Mouse (Mus musculus): ENCODE data around the gene Pqlc3.

Pqlc3 gene

DNA sequence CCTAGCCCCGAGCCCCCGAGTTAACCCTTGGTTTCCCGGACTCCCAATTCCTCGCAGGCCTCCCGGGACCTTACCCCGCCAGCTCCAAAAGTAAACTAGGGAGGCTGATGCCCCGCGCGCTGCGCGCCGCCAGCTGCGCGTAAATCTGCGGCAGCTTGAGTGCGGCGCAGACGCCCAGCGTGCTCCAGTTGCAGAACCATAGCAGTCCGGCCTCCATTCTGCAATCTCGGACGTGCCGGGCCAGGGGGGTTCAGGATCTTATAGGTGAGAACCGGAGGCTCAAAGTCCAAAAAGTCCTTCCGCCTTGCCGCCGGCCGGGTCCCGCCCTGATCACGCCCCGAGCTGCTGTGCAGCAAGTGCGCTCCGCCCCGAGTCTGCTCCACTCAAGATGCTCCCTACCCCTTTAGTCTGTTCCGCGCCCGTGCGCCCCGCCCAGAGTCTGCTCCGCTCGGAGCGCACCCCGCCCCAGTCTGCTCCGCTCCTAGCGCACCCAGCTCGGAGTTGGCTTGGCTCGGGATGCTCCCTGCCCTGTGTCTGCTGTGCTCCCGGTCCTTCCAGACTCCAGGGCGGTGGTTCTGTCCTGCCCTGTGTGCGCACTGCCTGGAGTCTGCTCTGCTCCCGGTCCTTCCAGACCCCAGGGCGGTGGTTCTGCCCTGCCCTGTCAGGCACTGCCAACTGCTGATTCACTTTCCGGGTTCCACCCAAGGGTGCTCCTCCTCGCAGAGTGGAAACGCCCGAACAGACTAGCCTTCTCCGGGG lies at the start of gene Pqlc3:
TSS of gene Pqlc3 (minus strand) at position 670 of the 759 bp plus-strand sequence.
- TF ChIP-seq NANOG (IDR thresholded peaks at IDR 0.05; ENCODE audit: borderline replicate concordance, low read length): no peak

DNA sequence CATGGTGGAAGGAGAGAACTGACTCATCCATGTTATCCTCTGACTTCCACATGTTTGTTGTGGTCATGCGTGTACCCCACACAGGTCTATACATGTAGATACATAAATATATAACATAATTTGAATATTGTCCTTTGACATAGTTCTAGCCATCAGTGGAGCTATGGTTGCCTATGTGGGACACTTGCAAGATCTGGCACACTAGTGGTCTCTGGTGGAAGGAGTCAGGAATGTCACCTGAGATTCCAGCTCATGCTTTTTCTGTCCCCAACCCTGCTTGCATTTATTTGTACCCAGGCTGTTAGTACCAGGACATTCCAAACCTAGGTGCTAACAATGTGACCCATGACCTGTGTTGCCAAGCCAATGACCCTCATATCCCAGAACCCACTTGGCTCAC lies 49.6 kb upstream of the Pqlc3 start:
- no peaks in the 10 kb centered on the region for H3K9me3 ChIP-seq (ENCODE audit: low read length)
- no peaks in the 10 kb centered on the region for H3K36me3 ChIP-seq (ENCODE audit: insufficient read depth, low read length)
- no peak overlapping the region for H3K4me3 ChIP-seq (replicated peaks; ENCODE audit: low read length)
- no peak for TF ChIP-seq POU5F1 (IDR thresholded peaks at IDR 0.05; ENCODE audit: borderline replicate concordance, low read length)
- TF ChIP-seq NANOG (IDR thresholded peaks at IDR 0.05; ENCODE audit: borderline replicate concordance, low read length): no peak
- no peak for TF ChIP-seq CTCF (conservative IDR thresholded peaks at IDR 0.05; ENCODE audit: low read length)
- H3K4me1 ChIP-seq (replicated peaks; ENCODE audit: low read depth, low read length): no peaks in the 10 kb centered on the region
- peaks cover 13% of the 10 kb centered on the region; the same call in 1 of the 2 replicates for H3K27me3 ChIP-seq (ENCODE audit: insufficient read depth, low read length)

More for the DNA sequence above, at the start of gene Pqlc3:
- Histone ChIP-seq H3K9me3 (ENCODE audit: low read length) (no peaks in the 10 kb centered on the region), H3K4me1 (replicated peaks; ENCODE audit: low read depth, low read length) (peaks cover 39% of the 10 kb centered on the region), H3K36me3 (ENCODE audit: insufficient read depth, low read length) (peaks cover 32% of the 10 kb centered on the region), H3K4me3 (replicated peaks; ENCODE audit: low read length) (peak within 1 kb of the TSS; percentile 88), H3K27me3 (ENCODE audit: insufficient read depth, low read length) (no peaks in the 10 kb centered on the region)

DNA sequence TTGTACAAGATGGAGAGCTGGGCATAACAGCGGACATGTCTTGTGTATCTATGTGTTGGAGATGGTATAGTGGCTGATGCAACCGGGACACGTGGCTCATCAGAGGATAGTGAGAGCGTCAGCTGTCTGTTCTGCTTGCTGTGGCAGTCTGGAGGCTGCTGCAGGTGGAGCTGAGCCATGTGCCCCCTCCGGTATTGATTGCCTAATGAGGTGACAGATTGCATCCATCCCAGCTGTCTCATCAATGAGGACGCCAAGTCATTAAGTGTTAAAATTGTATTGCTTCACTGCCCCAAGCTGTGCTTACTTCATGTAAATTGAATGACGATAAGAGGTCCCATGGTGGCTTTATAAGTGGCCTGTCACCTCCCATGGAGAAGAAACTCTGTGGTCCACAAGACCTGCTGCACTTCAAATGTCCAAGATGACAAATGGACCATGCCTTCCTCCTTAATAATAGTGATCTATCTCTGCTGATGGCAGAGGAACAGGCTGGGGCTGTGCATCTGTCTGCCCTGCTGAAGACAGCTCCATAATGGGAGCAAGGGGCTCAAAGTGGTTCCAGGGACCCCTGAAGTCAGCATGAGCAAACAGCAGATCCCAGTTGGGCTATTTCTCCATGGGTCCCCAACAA lies 48.9 kb upstream of the Pqlc3 start:
- Histone ChIP-seq H3K9me3 (ENCODE audit: low read length) (no peaks in the 10 kb centered on the region), H3K27me3 (ENCODE audit: insufficient read depth, low read length) (peaks cover 13% of the 10 kb centered on the region; the same call in 1 of the 2 replicates), H3K4me1 (replicated peaks; ENCODE audit: low read depth, low read length) (peaks cover 5% of the 10 kb centered on the region; the same call in 1 of the 2 replicates), H3K4me3 (replicated peaks; ENCODE audit: low read length) (no peak overlapping the region), H3K36me3 (ENCODE audit: insufficient read depth, low read length) (no peaks in the 10 kb centered on the region)
- no peak for TF ChIP-seq CTCF (conservative IDR thresholded peaks at IDR 0.05; ENCODE audit: low read length)
- TF ChIP-seq POU5F1 (IDR thresholded peaks at IDR 0.05; ENCODE audit: borderline replicate concordance, low read length): no peak
- TF ChIP-seq NANOG (IDR thresholded peaks at IDR 0.05; ENCODE audit: borderline replicate concordance, low read length): no peak

DNA sequence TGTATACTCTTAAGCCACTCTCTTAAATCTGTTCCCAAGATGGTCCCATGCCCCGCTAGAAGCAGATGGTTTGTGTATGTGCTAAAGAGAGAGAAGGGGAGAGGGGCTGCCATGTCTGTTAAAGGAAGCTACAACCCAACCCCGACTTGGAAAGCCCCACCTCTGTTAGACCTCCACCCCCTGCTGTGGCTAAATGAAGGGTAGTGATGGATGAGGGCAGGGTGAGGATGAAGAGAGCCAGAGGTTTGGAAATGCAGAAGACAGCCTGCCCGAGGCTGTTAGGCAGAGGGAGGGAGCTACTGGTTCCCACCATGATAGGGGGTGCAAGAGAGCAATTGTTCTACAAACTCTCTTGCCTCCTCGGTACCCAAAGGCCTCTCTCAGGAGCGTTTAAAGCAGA lies 43.1 kb upstream of the Pqlc3 start:
- Histone ChIP-seq H3K9me3 (ENCODE audit: low read length) (no peaks in the 10 kb centered on the region), H3K4me1 (replicated peaks; ENCODE audit: low read depth, low read length) (peaks cover 23% of the 10 kb centered on the region), H3K36me3 (ENCODE audit: insufficient read depth, low read length) (no peaks in the 10 kb centered on the region), H3K4me3 (replicated peaks; ENCODE audit: low read length) (no peak overlapping the region; the same call in 1 of the 2 replicates), H3K27me3 (ENCODE audit: insufficient read depth, low read length) (0 out of 2 replicates have a peak, but pooled peaks cover 6% of the 10 kb centered on the region)
- no peak for TF ChIP-seq CTCF (conservative IDR thresholded peaks at IDR 0.05; ENCODE audit: low read length)
- TF ChIP-seq POU5F1 (IDR thresholded peaks at IDR 0.05; ENCODE audit: borderline replicate concordance, low read length): no peak
- TF ChIP-seq NANOG (IDR thresholded peaks at IDR 0.05; ENCODE audit: borderline replicate concordance, low read length): no peak

DNA sequence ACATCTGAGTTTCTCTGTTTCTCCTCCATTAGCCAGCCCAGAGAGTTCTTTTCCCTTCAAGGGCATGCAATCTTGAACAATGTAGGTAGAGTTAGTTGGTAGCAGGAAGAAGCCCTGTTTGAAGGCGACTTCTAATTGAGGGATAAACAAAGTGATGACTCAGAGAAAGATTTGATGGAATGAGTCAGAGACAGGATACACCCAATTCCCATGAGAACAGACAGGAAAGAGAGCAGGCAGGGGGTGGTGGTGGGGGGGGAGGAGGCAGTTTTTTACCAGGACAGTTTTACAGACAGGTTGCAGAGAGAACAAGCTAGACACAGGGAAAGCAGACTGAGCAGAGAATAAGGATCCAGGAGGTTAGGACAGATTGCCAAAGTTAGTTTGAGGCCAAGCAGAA lies 40.4 kb upstream of the Pqlc3 start:
- peaks cover 35% of the 10 kb centered on the region for H3K4me1 ChIP-seq (replicated peaks; ENCODE audit: low read depth, low read length)
- H3K27me3 ChIP-seq (ENCODE audit: insufficient read depth, low read length): no peaks in the 10 kb centered on the region
- H3K4me3 ChIP-seq (replicated peaks; ENCODE audit: low read length): no peak overlapping the region
- no peaks in the 10 kb centered on the region for H3K36me3 ChIP-seq (ENCODE audit: insufficient read depth, low read length)
- no peak for TF ChIP-seq CTCF (conservative IDR thresholded peaks at IDR 0.05; ENCODE audit: low read length)
- TF ChIP-seq NANOG (IDR thresholded peaks at IDR 0.05; ENCODE audit: borderline replicate concordance, low read length): no peak
- TF ChIP-seq POU5F1 (IDR thresholded peaks at IDR 0.05; ENCODE audit: borderline replicate concordance, low read length): no peak
- H3K9me3 ChIP-seq (ENCODE audit: low read length): no peaks in the 10 kb centered on the region

DNA sequence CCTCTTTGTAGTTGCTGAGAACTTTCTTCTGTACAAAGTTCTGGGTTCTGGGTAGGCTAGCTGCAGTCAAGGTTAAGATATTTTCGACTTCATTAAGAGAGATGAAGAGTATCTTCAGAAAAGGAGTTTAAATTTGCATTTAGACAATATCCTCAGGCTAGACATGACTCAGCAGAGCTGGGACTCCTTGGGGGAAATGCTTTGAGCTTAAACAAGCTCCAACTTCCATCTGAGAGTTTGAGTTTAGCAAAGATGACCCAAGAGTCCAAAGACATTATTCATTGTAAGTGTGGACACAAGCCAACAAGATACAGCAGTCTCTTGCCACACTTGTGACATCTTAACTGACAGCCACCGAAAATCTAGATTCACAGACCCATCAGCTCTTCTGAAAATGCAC lies 39.2 kb upstream of the Pqlc3 start:
- TF ChIP-seq CTCF (conservative IDR thresholded peaks at IDR 0.05; ENCODE audit: low read length) (no peak), NANOG (IDR thresholded peaks at IDR 0.05; ENCODE audit: borderline replicate concordance, low read length) (no peak), POU5F1 (IDR thresholded peaks at IDR 0.05; ENCODE audit: borderline replicate concordance, low read length) (no peak)
- H3K9me3 ChIP-seq (ENCODE audit: low read length): no peaks in the 10 kb centered on the region
- no peaks in the 10 kb centered on the region for H3K36me3 ChIP-seq (ENCODE audit: insufficient read depth, low read length)
- no peak overlapping the region for H3K4me3 ChIP-seq (replicated peaks; ENCODE audit: low read length)
- H3K27me3 ChIP-seq (ENCODE audit: insufficient read depth, low read length): no peaks in the 10 kb centered on the region
- peaks cover 44% of the 10 kb centered on the region for H3K4me1 ChIP-seq (replicated peaks; ENCODE audit: low read depth, low read length)

DNA sequence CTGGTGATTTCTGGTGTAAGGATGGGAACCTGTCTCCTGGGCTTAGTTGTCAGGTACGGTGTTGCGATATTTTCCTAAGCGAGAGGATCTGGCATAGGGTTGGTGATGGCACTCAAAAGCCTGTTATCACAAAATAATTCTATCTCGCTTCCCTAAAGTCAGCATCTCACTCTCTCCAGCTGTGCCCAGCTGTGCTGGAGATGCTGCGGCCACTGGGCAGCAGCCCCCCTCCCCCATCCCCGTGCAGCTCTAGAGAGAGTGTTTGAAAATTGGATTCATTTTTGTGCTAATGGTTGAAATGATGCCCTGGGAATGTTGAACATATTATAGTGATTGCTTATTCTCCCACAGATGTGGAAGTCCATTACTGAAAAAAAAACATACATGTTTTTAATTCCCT lies 38.0 kb upstream of the Pqlc3 start:
- no peaks in the 10 kb centered on the region for H3K36me3 ChIP-seq (ENCODE audit: insufficient read depth, low read length)
- TF ChIP-seq POU5F1 (IDR thresholded peaks at IDR 0.05; ENCODE audit: borderline replicate concordance, low read length) (no peak), CTCF (conservative IDR thresholded peaks at IDR 0.05; ENCODE audit: low read length) (no peak), NANOG (IDR thresholded peaks at IDR 0.05; ENCODE audit: borderline replicate concordance, low read length) (no peak)
- no peaks in the 10 kb centered on the region for H3K9me3 ChIP-seq (ENCODE audit: low read length)
- H3K4me1 ChIP-seq (replicated peaks; ENCODE audit: low read depth, low read length): peaks cover 42% of the 10 kb centered on the region
- H3K4me3 ChIP-seq (replicated peaks; ENCODE audit: low read length): no peak overlapping the region
- H3K27me3 ChIP-seq (ENCODE audit: insufficient read depth, low read length): no peaks in the 10 kb centered on the region

DNA sequence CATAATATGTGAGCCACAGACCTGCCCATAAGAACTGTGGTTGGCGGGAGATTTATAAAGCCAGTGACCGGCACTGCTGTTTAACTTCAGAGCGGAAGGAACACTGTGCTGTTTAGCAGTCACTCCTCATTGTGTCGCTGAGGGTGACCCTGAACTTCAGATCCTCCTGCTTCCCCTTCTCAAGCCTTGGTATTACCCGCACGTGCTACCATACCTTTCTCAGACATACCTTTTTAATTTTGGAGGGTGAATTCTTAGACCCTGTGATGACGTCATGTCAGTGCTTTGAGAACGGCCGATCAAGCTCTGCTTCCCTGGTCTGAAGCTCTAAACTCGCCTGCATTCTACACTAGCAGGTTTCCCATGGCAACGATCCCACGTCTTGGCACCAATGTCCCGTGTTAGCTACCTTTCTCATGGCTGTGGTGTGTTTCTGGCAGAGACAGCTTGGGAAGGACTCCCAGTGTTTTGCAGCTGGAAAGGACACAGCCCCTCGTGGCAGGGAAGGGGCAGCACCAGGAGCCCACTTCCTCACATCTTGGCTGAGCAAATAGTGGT lies 36.9 kb upstream of the Pqlc3 start:
- Histone ChIP-seq H3K4me3 (replicated peaks; ENCODE audit: low read length) (no peak overlapping the region), H3K36me3 (ENCODE audit: insufficient read depth, low read length) (no peaks in the 10 kb centered on the region), H3K27me3 (ENCODE audit: insufficient read depth, low read length) (no peaks in the 10 kb centered on the region), H3K4me1 (replicated peaks; ENCODE audit: low read depth, low read length) (peaks cover 31% of the 10 kb centered on the region), H3K9me3 (ENCODE audit: low read length) (no peaks in the 10 kb centered on the region)
- no peak for TF ChIP-seq POU5F1 (IDR thresholded peaks at IDR 0.05; ENCODE audit: borderline replicate concordance, low read length)
- no peak for TF ChIP-seq NANOG (IDR thresholded peaks at IDR 0.05; ENCODE audit: borderline replicate concordance, low read length)
- no peak for TF ChIP-seq CTCF (conservative IDR thresholded peaks at IDR 0.05; ENCODE audit: low read length)
